Mouse (Mus musculus) heart, embryonic 11.5 days (tissue): ENCODE measurements at regions not wholly inside any gene's neighbourhood (a gene's known extent, or its start where the extent isn't known, plus 50 kb on each side); places are given as distances from the start of the nearest gene placed in this dataset.

Experiments
- ATAC-seq: fragments of 200-750 bp; cut with Nextera tagmentation; replicated peaks from 2 replicates; pipeline ENCODE4 v1.8.0; 2017; ENCODE audit warnings: moderate library complexity; ENCODE audit not compliant: insufficient number of reproducible peaks, low FRiP score, low TSS enrichment
- H3K27ac ChIP-seq: fragments of 300-500 bp; sonication (generic); 2 replicates; pipeline ENCODE4 v1.5.1; 2014; ENCODE audit warnings: mild to moderate bottlenecking, low read depth, low read length
- H3K27me3 ChIP-seq: fragments of 300-500 bp; sonication (generic); 2 replicates; pipeline ENCODE4 v1.6.1; 2014; ENCODE audit warnings: mild to moderate bottlenecking, low read length, mixed read lengths; ENCODE audit not compliant: control insufficient read depth, insufficient read depth
- H3K36me3 ChIP-seq: fragments of 300-500 bp; sonication (generic); 2 replicates; pipeline ENCODE4 v1.6.1; 2014; ENCODE audit warnings: mild to moderate bottlenecking, low read length, moderate library complexity, mixed read lengths; ENCODE audit not compliant: control insufficient read depth, insufficient read depth
- H3K4me1 ChIP-seq: fragments of 300-500 bp; sonication (generic); 2 replicates; pipeline ENCODE4 v1.6.1; 2014; ENCODE audit warnings: low read length; ENCODE audit not compliant: control insufficient read depth, insufficient read depth
- H3K4me2 ChIP-seq: fragments of 300-500 bp; sonication (generic); 2 replicates; pipeline ENCODE4 v1.6.1; 2014; ENCODE audit warnings: mild to moderate bottlenecking, moderate library complexity
- H3K4me3 ChIP-seq: fragments of 300-500 bp; sonication (generic); 2 replicates; pipeline ENCODE4 v1.5.1; 2014; ENCODE audit warnings: low read depth, low read length
- H3K9ac ChIP-seq: fragments of 300-500 bp; sonication (generic); 2 replicates; pipeline ENCODE4 v1.6.1; 2014; ENCODE audit warnings: mild to moderate bottlenecking, low read depth, low read length, moderate library complexity
- H3K9me3 ChIP-seq: fragments of 300-500 bp; sonication (generic); replicated peaks from 2 replicates; pipeline ENCODE4 v1.6.1; 2016; ENCODE audit warnings: low read length; ENCODE audit not compliant: control insufficient read depth
- WGBS: fragments of 180-500 bp; shearing (Covaris S2); extraction: QIAGEN DNeasy Blood & Tissue Kit; methylation state at CpG from one replicate; pipeline ENCODE4 v1.1.7; 2014; ENCODE audit not compliant: insufficient replicate concordance; 5-methylcytosine and 5-hydroxymethylcytosine counted together

DNA sequence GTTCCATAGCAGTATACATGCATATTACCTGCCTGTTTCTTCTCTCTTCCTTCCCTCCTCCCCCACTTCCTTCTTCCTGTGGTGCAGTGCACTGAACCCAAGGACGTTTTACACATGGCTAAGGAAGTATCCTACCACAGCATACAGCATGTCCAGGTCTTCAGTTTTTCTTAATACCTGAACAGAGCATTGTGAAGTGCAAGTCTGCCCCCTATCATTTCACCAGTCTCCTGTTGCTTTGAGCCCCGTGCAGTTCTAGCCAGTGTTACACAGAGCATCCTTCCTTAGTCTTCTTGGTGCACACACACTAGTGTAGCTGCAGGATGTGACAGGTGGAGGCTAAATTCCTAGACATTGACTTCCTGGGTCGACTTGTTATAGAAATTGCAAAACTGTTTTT lies 53.7 kb upstream of the Foxb1 start:
- H3K27me3 ChIP-seq: no peaks in the 10 kb centered on the region
- H3K36me3 ChIP-seq: no peaks in the 10 kb centered on the region
- no peaks in the 10 kb centered on the region for H3K9me3 ChIP-seq
- no peaks in the 10 kb centered on the region for H3K4me1 ChIP-seq
- WGBS: 42% methylated on average over 3 of the region's 3 CpGs
- no peak overlapping the region for H3K4me3 ChIP-seq
- no peak overlapping the region for H3K9ac ChIP-seq
- no peak for ATAC-seq
- no peak overlapping the region for H3K4me2 ChIP-seq
- no peak overlapping the region for H3K27ac ChIP-seq

DNA sequence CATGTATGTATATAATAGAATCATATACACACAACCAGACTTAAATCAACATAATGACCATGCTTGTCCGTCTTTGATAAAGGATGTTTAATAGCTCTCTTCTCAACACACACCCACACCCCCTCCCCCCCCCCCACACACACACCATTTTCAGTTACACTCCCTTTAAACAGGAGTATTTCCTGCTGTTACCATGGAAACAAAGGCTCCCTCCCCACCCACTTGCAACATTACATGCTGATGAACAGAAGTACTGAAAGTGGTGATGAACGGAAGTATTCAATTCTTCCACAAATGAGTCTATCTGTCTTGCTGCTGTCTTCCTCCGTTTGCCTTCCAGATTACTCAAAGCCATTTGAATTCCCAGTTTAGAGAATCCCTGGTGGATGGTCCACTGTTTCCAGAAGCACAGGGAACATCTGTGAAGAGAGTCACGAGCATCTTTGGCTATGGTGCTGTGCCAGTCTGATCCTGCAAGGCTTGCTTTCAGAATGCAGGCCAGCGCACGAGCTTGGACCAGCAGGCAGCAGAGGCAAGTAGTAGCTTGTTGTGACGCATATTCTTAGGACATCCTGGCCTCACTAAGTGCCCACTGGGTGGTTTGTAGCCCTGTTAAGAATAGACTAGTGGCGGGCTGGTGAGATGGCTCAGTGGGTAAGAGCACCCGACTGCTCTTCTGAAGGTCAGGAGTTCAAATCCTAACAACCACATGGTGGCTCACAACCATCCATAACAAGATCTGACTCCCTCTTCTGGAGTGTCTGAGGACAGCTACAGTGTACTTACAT lies 62.6 kb upstream of the Foxb1 start:
- H3K27me3 ChIP-seq: no peaks in the 10 kb centered on the region
- H3K27ac ChIP-seq: no peak overlapping the region
- no peak overlapping the region for H3K9ac ChIP-seq
- no peak for ATAC-seq
- H3K36me3 ChIP-seq: no peaks in the 10 kb centered on the region
- no peaks in the 10 kb centered on the region for H3K4me1 ChIP-seq
- no peak overlapping the region for H3K4me3 ChIP-seq
- no peak overlapping the region for H3K4me2 ChIP-seq
- 71% methylated on average over 9 of the region's 9 CpGs for WGBS
- H3K9me3 ChIP-seq: no peaks in the 10 kb centered on the region

DNA sequence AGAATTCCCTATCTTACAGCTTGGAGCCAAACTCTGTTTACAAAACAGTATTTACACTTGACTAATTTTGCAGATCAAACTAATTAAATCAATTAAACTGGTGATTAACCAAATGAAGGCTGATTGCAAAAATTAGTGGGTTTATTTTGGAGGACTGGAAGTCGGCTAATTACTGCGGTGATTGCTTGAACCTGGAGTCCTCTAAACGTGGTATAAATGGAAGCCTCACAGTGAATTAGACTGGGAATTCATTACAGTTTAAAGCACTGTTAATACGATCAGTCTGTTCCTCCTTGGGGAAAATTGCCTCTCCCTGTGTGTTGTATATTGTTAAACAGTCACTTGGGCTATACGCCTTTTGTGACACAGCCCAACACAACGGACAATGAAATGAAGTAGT lies 67.7 kb upstream of the Foxb1 start:
- Histone ChIP-seq H3K4me1 (no peaks in the 10 kb centered on the region), H3K4me3 (no peak overlapping the region), H3K4me2 (no peak overlapping the region), H3K27ac (no peak overlapping the region), H3K9ac (no peak overlapping the region), H3K27me3 (no peaks in the 10 kb centered on the region), H3K9me3 (no peaks in the 10 kb centered on the region), H3K36me3 (no peaks in the 10 kb centered on the region)
- WGBS: 81% methylated on average over 6 of the region's 6 CpGs
- no peak for ATAC-seq

DNA sequence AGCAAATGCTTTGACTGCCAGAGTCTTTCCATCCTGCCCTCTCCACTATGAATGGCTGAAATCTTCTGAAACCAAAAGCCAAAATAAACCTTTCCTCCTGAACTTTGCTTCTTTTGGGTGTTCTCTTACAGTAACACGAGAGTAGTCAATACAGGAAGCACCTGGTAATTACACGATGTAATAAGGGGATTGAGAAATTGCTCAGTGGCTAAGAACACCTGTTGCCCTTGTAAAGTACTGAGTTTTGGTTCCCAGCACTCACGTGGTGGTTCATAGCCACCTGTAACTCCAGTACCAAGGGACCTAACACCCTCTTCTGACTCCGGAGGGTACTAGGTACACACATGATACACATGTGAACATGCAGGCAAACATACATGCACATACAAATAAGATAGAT lies 74.7 kb upstream of the Foxb1 start:
- Histone ChIP-seq H3K4me1 (no peaks in the 10 kb centered on the region), H3K4me2 (no peak overlapping the region), H3K36me3 (no peaks in the 10 kb centered on the region), H3K27me3 (no peaks in the 10 kb centered on the region), H3K9ac (no peak overlapping the region), H3K9me3 (no peaks in the 10 kb centered on the region), H3K27ac (no peak overlapping the region), H3K4me3 (no peak overlapping the region)
- WGBS: 68% methylated on average over 4 of the region's 4 CpGs
- ATAC-seq: no peak

DNA sequence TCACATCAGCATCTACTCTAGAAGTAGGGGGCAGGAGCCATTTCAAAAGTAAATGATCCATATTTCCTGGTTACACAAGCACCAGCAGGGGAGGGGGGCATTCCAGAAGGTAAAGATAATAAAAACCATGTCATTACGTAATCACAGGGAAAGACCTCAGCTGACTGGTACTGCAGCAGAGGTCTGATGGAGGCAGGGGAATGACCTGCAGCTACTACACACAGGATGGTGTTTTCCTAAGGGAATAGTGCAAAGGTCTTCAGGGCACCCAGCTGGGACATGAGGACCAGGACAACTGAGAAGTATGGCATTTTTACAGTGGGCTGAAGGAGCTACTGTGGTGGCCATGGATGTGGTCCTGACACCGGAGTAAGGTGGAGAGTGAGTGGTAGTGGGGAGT lies 78.5 kb upstream of the Foxb1 start:
- H3K27ac ChIP-seq: no peak overlapping the region
- no peak overlapping the region for H3K4me3 ChIP-seq
- ATAC-seq: no peak
- no peak overlapping the region for H3K4me2 ChIP-seq
- 67% methylated on average over 2 of the region's 2 CpGs for WGBS
- H3K4me1 ChIP-seq: no peaks in the 10 kb centered on the region
- H3K27me3 ChIP-seq: no peaks in the 10 kb centered on the region
- no peaks in the 10 kb centered on the region for H3K9me3 ChIP-seq
- H3K36me3 ChIP-seq: no peaks in the 10 kb centered on the region
- no peak overlapping the region for H3K9ac ChIP-seq

DNA sequence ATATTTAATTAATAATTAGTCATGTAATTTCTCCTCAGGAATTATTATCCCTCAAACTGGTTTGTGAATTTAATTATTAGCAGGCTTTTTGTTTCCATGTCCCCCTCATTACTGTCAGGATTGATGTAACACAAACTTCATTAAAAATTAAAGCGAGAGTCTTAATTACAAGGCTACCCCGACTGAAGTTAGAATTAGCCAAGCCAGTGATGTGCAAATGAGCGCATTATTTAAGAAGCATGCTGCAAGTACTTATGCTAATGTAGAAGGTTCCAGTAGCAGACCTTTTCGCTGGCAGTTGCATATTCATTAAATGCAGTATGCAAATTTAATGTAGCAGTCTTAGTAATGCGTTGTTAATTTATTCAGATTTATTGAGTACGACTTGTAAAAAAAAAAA lies 84.0 kb upstream of the Foxb1 start:
- H3K9ac ChIP-seq: no peak overlapping the region
- H3K4me1 ChIP-seq: no peaks in the 10 kb centered on the region
- no peaks in the 10 kb centered on the region for H3K9me3 ChIP-seq
- no peaks in the 10 kb centered on the region for H3K27me3 ChIP-seq
- 68% methylated on average over 6 of the region's 6 CpGs for WGBS
- no peak overlapping the region for H3K4me2 ChIP-seq
- ATAC-seq: no peak
- no peak overlapping the region for H3K27ac ChIP-seq
- H3K36me3 ChIP-seq: no peaks in the 10 kb centered on the region
- H3K4me3 ChIP-seq: no peak overlapping the region

DNA sequence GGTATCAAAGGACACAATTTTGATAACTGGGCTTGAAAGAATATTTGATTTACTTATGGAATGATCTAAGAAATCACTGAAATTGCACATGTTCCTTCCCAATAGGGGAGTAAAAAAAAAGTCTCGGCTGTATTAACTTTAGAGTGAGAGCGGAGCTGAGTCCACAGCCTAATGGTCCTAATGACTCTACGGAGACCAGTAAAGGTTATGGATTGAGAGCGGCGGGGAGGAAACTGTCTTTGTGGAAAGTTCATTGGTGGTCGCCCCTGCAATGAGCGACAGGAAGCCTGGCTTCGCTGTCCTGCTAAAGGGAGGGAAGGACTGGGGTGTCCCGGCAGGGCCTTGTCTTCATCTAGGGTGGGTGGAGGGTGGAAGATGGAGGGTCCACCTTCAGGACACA lies 84.5 kb upstream of the Foxb1 start:
- H3K4me3 ChIP-seq: no peak overlapping the region
- WGBS: 68% methylated on average over 9 of the region's 9 CpGs
- no peaks in the 10 kb centered on the region for H3K4me1 ChIP-seq
- no peak for ATAC-seq
- H3K27me3 ChIP-seq: no peaks in the 10 kb centered on the region
- no peak overlapping the region for H3K4me2 ChIP-seq
- no peaks in the 10 kb centered on the region for H3K9me3 ChIP-seq
- no peaks in the 10 kb centered on the region for H3K36me3 ChIP-seq
- no peak overlapping the region for H3K9ac ChIP-seq
- H3K27ac ChIP-seq: no peak overlapping the region

DNA sequence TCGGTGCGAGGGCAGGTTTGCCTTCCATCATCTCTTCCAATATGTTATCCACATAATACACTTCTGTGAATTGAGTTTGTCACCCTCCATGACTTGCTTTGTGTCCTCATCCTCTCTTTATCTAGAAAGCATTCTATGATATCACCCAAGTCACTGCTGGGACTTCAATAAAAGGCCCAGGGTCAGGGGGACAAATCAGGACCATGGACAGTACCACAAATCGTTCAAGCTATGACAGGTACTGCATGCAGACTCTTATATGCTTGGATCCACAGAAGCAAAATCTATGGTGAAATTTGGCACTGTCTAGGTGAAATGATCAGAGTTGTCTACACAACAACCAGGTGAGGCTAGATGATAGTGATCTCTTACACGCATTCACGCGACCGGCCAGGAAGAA lies 95.9 kb upstream of the Foxb1 start:
- no peak overlapping the region for H3K4me2 ChIP-seq
- no peaks in the 10 kb centered on the region for H3K9me3 ChIP-seq
- H3K36me3 ChIP-seq: no peaks in the 10 kb centered on the region
- WGBS: 84% methylated on average over 7 of the region's 7 CpGs
- H3K9ac ChIP-seq: no peak overlapping the region
- H3K4me1 ChIP-seq: no peaks in the 10 kb centered on the region
- no peak overlapping the region for H3K4me3 ChIP-seq
- H3K27ac ChIP-seq: no peak overlapping the region
- H3K27me3 ChIP-seq: no peaks in the 10 kb centered on the region
- ATAC-seq: no peak

DNA sequence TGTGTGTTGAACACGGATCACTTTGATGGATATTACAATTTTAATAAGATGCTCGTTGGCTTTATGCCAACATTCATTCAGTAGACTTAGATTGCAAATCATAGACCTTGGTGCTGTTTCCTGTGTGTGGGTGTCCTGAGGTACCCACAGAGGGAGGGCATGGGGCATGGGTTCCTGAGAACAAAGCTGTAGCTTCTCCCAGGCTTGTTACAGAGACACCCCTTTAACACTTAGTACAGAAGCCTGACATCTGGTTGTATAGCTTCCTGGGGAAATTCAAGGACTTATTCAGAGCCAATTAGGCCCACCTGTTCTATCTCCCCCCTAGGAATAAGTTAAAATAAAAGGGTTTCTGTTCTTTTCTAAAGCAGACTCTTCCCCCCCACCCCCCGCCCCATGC lies 97.9 kb upstream of the Foxb1 start:
- ATAC-seq: no peak
- no peaks in the 10 kb centered on the region for H3K4me1 ChIP-seq
- WGBS: 68% methylated on average over 3 of the region's 3 CpGs

More for the DNA sequence above, 97.9 kb upstream of the Foxb1 start:
- Histone ChIP-seq H3K36me3 (no peaks in the 10 kb centered on the region), H3K27me3 (no peaks in the 10 kb centered on the region), H3K27ac (no peak overlapping the region), H3K9me3 (no peaks in the 10 kb centered on the region), H3K4me2 (no peak overlapping the region), H3K4me3 (no peak overlapping the region), H3K9ac (no peak overlapping the region)
